Mouse (Mus musculus): Measurements from ENCODE around the gene Notch2. TPM values are rescaled to one million over a fixed set of nuclear protein-coding genes. Genes with fewer than 3 reads are reported as not detected.

Notch2 gene
- polyA plus RNA-seq, 1 experiment from 2014 or later: 33.4 TPM

DNA sequence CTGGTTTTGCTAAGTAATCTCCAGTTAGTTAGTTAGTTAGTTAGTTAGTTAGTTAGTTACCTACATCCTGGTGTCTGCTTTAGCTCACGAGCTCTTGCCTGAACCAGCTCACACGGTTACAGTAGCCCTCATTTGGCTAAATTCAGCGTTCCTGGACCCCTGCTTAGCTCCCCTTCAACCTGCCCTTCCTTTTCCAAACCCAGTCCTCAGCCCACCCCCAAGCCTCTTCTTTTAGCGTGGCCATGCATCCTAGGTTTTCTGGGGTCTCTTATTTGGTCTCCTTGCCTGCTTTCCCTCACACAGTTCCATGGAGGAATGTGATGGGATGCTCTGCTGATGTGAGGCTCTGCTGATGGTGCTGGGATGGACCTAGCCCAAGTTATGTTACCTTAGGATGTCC lies 145.3 kb downstream of the Notch2 start:
- H3K9ac ChIP-seq (ENCODE audit: low read length): no peak overlapping the region
- no peak for DNase-seq (ENCODE audit: low spot score)
- H3K4me2 ChIP-seq (ENCODE audit: low read depth, severe bottlenecking): no peak overlapping the region
- ATAC-seq (ENCODE audit: insufficient number of reproducible peaks, low FRiP score, low TSS enrichment, low read depth): no peak
- H3K27ac ChIP-seq (replicated peaks; ENCODE audit: low read depth, low read length): no peak overlapping the region
- WGBS: 77% methylated on average over 4 of the region's 4 CpGs
- H3K9me3 ChIP-seq (ENCODE audit: control insufficient read depth, low read length): no peaks in the 10 kb centered on the region
- no peaks in the 10 kb centered on the region for H3K36me3 ChIP-seq (ENCODE audit: control insufficient read depth, insufficient read depth, low read length)
- no peak overlapping the region for H3K4me3 ChIP-seq (ENCODE audit: low read depth, low read length)
- no peaks in the 10 kb centered on the region for H3K4me1 ChIP-seq (ENCODE audit: control insufficient read depth, insufficient read depth, low read length)
- H3K27me3 ChIP-seq (ENCODE audit: control insufficient read depth, insufficient read depth, low read length): no peaks in the 10 kb centered on the region

DNA sequence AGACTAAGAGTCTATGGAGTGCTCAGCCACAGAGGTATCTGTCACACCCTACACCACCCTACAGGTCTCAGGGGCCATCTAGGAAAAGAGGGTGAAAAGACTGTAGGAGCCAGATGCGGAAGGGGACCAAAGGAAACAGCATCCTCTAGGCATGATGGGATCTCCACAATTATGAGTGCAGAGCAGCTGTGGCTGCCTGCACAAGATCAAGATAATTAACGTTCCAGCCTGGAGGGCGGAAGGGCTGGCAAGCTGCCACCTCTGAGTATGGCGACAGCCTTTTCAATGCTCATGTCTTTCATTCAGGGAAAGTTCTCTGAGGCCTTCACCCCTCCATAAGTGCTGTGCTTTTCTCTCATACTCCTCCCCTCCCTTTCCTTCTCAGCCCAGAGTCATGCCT lies 146.0 kb downstream of the Notch2 start:
- no peaks in the 10 kb centered on the region for H3K36me3 ChIP-seq (ENCODE audit: control insufficient read depth, insufficient read depth, low read length)
- no peak overlapping the region for H3K27ac ChIP-seq (replicated peaks; ENCODE audit: low read depth, low read length)
- H3K9me3 ChIP-seq (ENCODE audit: control insufficient read depth, low read length): no peaks in the 10 kb centered on the region
- no peaks in the 10 kb centered on the region for H3K27me3 ChIP-seq (ENCODE audit: control insufficient read depth, insufficient read depth, low read length)
- ATAC-seq (ENCODE audit: insufficient number of reproducible peaks, low FRiP score, low TSS enrichment, low read depth): no peak
- no peak overlapping the region for H3K9ac ChIP-seq (ENCODE audit: low read length)
- WGBS: 50% methylated on average over 4 of the region's 4 CpGs
- H3K4me2 ChIP-seq (ENCODE audit: low read depth, severe bottlenecking): no peak overlapping the region
- no peak for DNase-seq (ENCODE audit: low spot score)
- H3K4me3 ChIP-seq (ENCODE audit: low read depth, low read length): no peak overlapping the region
- no peaks in the 10 kb centered on the region for H3K4me1 ChIP-seq (ENCODE audit: control insufficient read depth, insufficient read depth, low read length)

DNA sequence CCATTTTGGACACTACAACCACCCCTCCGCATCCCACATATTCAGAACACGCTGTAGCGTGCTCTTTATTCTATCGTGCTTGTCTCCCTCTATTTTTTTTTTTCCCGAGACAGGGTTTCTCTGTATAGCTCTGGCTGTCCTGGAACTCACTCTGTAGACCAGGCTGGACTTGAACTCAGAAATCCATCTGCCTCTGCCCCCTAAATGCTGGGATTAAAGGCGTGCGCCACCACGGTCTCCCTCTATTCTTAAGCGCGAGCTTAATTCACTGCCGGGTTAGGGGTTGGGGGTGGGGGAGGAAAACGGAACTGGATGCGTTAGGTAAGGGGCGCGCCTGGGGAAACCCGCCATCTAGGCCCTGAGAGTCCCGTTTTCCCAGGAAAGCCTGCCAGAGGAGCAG lies 147.0 kb downstream of the Notch2 start, which contains the start of gene Adam30:
Adam30 (plus strand) TSS at position 301 of the 400 bp plus-strand sequence.
- no peaks in the 10 kb centered on the region for H3K27me3 ChIP-seq (ENCODE audit: control insufficient read depth, insufficient read depth, low read length)
- ATAC-seq (ENCODE audit: insufficient number of reproducible peaks, low FRiP score, low TSS enrichment, low read depth) (no peak), DNase-seq (ENCODE audit: low spot score) (no peak)
- no peaks in the 10 kb centered on the region for H3K4me1 ChIP-seq (ENCODE audit: control insufficient read depth, insufficient read depth, low read length)
- 82% methylated on average over 17 of the region's 17 CpGs for WGBS
- H3K27ac ChIP-seq (replicated peaks; ENCODE audit: low read depth, low read length): no peak within 1 kb of the TSS
- H3K4me2 ChIP-seq (ENCODE audit: low read depth, severe bottlenecking): no peak within 1 kb of the TSS
- no peaks in the 10 kb centered on the region for H3K36me3 ChIP-seq (ENCODE audit: control insufficient read depth, insufficient read depth, low read length)
- no peak within 1 kb of the TSS for H3K4me3 ChIP-seq (ENCODE audit: low read depth, low read length)
- H3K9ac ChIP-seq (ENCODE audit: low read length): no peak within 1 kb of the TSS
- no peaks in the 10 kb centered on the region for H3K9me3 ChIP-seq (ENCODE audit: control insufficient read depth, low read length)

DNA sequence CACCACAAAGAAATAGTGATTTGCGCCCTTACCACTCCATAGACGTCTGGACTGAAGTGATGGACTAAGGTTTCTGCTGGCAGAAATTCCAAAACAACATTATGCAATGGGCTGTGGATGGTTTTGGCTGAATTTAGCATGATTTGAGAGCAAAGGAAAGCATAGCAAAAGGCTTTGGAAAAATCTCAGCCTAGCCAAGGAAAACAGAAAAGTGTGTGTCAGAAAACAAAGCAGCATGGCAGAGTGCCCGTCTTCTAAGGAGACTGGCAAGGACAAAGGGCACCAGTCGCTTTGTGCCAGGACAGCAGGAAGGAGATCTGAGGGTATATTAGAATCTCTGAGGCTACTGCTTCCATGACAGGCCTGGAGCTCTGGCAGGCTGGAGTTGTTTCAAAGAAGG lies 165.0 kb downstream of the Notch2 start:
- H3K4me2 ChIP-seq (ENCODE audit: low read depth, severe bottlenecking): no peak overlapping the region
- no peaks in the 10 kb centered on the region for H3K9me3 ChIP-seq (ENCODE audit: control insufficient read depth, low read length)
- no peaks in the 10 kb centered on the region for H3K27me3 ChIP-seq (ENCODE audit: control insufficient read depth, insufficient read depth, low read length)
- ATAC-seq (ENCODE audit: insufficient number of reproducible peaks, low FRiP score, low TSS enrichment, low read depth): no peak
- no peak overlapping the region for H3K4me3 ChIP-seq (ENCODE audit: low read depth, low read length)
- H3K9ac ChIP-seq (ENCODE audit: low read length): no peak overlapping the region
- H3K36me3 ChIP-seq (ENCODE audit: control insufficient read depth, insufficient read depth, low read length): no peaks in the 10 kb centered on the region
- H3K4me1 ChIP-seq (ENCODE audit: control insufficient read depth, insufficient read depth, low read length): no peaks in the 10 kb centered on the region
- DNase-seq (ENCODE audit: low spot score): no peak
- H3K27ac ChIP-seq (replicated peaks; ENCODE audit: low read depth, low read length): no peak overlapping the region
- 83% methylated on average over 4 of the region's 4 CpGs for WGBS

DNA sequence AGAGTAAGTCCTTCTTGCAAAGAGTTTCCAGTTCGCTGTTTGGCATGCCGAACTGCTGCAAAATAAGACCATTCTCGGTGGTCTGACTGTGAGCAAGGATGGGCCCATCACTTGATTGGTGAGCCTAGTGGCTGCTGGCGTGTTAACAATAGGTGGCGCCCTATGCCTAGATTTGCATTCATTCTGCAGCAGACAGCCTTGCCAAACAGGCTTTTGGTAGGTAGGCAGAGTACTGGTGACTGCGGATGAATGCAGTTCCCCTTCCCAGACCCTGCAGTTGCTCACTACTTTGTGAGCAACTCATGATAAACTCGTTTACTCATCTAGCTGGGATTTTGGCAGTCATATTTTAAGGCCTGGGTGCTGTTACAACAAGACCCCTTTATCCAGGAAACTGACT lies 167.5 kb downstream of the Notch2 start:
- peak; percentile 65 for DNase-seq (ENCODE audit: low spot score)
- no peak overlapping the region for H3K4me2 ChIP-seq (ENCODE audit: low read depth, severe bottlenecking)
- no peak overlapping the region for H3K27ac ChIP-seq (replicated peaks; ENCODE audit: low read depth, low read length)
- H3K4me1 ChIP-seq (ENCODE audit: control insufficient read depth, insufficient read depth, low read length): no peaks in the 10 kb centered on the region
- 30% methylated on average over 7 of the region's 7 CpGs for WGBS
- H3K9me3 ChIP-seq (ENCODE audit: control insufficient read depth, low read length): no peaks in the 10 kb centered on the region
- ATAC-seq (ENCODE audit: insufficient number of reproducible peaks, low FRiP score, low TSS enrichment, low read depth): no peak
- H3K36me3 ChIP-seq (ENCODE audit: control insufficient read depth, insufficient read depth, low read length): no peaks in the 10 kb centered on the region
- H3K4me3 ChIP-seq (ENCODE audit: low read depth, low read length): no peak overlapping the region
- H3K9ac ChIP-seq (ENCODE audit: low read length): no peak overlapping the region
- H3K27me3 ChIP-seq (ENCODE audit: control insufficient read depth, insufficient read depth, low read length): no peaks in the 10 kb centered on the region

DNA sequence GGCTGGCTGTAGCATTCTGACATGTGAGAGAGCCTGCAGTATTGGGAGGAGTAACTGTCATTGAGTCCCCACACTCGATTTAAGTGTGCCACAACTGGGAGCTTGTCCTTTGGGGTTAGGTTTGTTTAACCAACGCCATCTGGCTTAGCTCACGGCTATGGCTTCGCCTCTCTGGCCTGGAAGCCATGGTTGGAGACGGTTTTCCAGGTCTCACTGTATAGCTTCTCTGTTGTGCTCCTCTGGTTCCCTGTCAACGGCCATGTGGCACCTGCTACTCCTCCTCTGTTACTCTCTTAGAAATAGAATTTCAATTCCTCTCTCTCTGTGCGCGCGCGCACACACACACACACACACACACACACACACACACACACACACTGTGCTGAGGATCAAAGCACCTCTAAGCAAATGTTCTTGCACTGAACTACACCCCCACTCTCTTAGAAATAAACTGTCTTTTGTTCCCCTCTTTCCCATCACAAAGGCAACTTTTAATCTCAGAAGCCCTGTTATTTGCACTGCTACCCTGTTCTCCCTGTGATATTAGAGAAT lies 171.9 kb downstream of the Notch2 start:
- no peak overlapping the region for H3K4me3 ChIP-seq (ENCODE audit: low read depth, low read length)
- no peaks in the 10 kb centered on the region for H3K36me3 ChIP-seq (ENCODE audit: control insufficient read depth, insufficient read depth, low read length)
- H3K9me3 ChIP-seq (ENCODE audit: control insufficient read depth, low read length): no peaks in the 10 kb centered on the region
- no peak overlapping the region for H3K4me2 ChIP-seq (ENCODE audit: low read depth, severe bottlenecking)
- no peak overlapping the region for H3K27ac ChIP-seq (replicated peaks; ENCODE audit: low read depth, low read length)
- H3K4me1 ChIP-seq (ENCODE audit: control insufficient read depth, insufficient read depth, low read length): no peaks in the 10 kb centered on the region
- ATAC-seq (ENCODE audit: insufficient number of reproducible peaks, low FRiP score, low TSS enrichment, low read depth) (no peak), DNase-seq (ENCODE audit: low spot score) (no peak)
- H3K27me3 ChIP-seq (ENCODE audit: control insufficient read depth, insufficient read depth, low read length): no peaks in the 10 kb centered on the region
- H3K9ac ChIP-seq (ENCODE audit: low read length): no peak overlapping the region
- 71% methylated on average over 10 of the region's 10 CpGs for WGBS

DNA sequence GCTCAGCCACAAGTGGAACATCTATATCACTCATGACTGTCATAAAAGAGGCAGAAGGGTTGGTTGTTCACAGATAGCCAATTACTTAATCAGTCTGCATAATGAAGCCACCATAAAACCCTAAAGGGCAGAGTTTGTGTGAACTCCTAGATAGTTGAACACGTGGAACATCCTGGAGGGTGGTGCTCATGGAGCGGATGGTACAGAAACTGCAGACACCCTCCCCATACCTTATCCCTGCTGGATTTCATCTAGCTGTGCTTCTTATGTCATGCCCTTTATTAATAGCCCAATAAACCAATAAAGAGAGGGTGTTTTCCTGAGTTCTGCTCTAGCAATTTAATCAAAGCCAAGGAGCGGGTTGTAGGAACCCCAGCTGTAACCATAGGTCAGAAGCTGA lies 174.4 kb downstream of the Notch2 start:
- no peak overlapping the region for H3K9ac ChIP-seq (ENCODE audit: low read length)
- DNase-seq (ENCODE audit: low spot score) (no peak), ATAC-seq (ENCODE audit: insufficient number of reproducible peaks, low FRiP score, low TSS enrichment, low read depth) (no peak)
- H3K4me1 ChIP-seq (ENCODE audit: control insufficient read depth, insufficient read depth, low read length): no peaks in the 10 kb centered on the region
- H3K36me3 ChIP-seq (ENCODE audit: control insufficient read depth, insufficient read depth, low read length): no peaks in the 10 kb centered on the region
- no peak overlapping the region for H3K27ac ChIP-seq (replicated peaks; ENCODE audit: low read depth, low read length)
- H3K27me3 ChIP-seq (ENCODE audit: control insufficient read depth, insufficient read depth, low read length): no peaks in the 10 kb centered on the region
- no peak overlapping the region for H3K4me2 ChIP-seq (ENCODE audit: low read depth, severe bottlenecking)
- no peaks in the 10 kb centered on the region for H3K9me3 ChIP-seq (ENCODE audit: control insufficient read depth, low read length)
- no peak overlapping the region for H3K4me3 ChIP-seq (ENCODE audit: low read depth, low read length)
- WGBS: 81% methylated on average over 3 of the region's 3 CpGs

DNA sequence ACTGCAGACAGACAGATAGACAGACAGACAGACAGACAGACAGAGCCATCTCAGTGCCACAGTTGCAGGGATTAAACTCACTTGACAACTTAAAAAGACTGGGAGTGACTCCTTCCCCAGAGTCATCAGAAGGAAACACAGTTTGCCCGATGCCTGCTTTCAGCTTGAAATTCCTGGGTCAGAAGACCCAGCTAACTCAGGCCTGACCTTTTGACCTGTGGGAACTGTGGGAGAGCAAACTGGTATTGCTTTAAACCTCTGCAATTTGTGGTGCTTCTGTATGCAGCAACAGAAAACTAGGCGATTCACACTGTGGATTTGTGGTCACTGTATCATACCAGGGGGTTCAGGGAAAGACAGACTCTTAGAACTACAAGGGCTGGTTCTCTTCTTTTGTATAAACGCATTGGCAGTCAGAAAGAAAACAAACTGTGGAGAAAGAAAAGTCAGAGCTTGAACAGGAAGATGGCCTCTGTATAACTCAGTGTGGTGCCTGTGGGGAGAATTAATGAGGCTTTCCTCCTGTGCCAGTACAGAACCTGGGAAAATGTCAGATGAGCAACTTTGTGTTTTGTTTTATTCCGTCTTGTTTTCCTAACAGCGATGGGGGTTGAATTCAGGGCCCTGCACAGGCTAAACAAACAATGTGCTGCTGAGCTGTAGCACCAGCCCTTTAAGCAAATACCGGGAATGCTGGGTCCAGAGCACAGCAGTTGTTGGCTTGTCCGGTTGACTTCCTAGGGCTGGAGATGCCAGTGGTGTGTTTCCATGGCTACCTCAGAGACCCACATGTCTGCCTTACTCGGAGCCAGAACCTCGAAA lies 184.6 kb downstream of the Notch2 start:
- ATAC-seq (ENCODE audit: insufficient number of reproducible peaks, low FRiP score, low TSS enrichment, low read depth) (no peak), DNase-seq (ENCODE audit: low spot score) (no peak)
- Histone ChIP-seq H3K4me3 (ENCODE audit: low read depth, low read length) (no peak overlapping the region), H3K9me3 (ENCODE audit: control insufficient read depth, low read length) (no peaks in the 10 kb centered on the region), H3K36me3 (ENCODE audit: control insufficient read depth, insufficient read depth, low read length) (no peaks in the 10 kb centered on the region), H3K4me2 (ENCODE audit: low read depth, severe bottlenecking) (no peak overlapping the region), H3K9ac (ENCODE audit: low read length) (no peak overlapping the region), H3K27ac (replicated peaks; ENCODE audit: low read depth, low read length) (no peak overlapping the region), H3K4me1 (ENCODE audit: control insufficient read depth, insufficient read depth, low read length) (0 out of 2 replicates have a peak, but pooled peaks cover 5% of the 10 kb centered on the region), H3K27me3 (ENCODE audit: control insufficient read depth, insufficient read depth, low read length) (no peaks in the 10 kb centered on the region)
- 44% methylated on average over 9 of the region's 9 CpGs for WGBS
